Mouse (Mus musculus) lung, adult 2 months (tissue): Measurements from ENCODE around the gene Dok4.

Experiments used
- CTCF ChIP-seq: fragments of 200-500 bp; IDR thresholded peaks from 2 replicates; pipeline ENCODE4 v1.5.1; 2011; ENCODE audit warnings: mild to moderate bottlenecking, low read length, control low read depth; ENCODE audit not compliant: insufficient read depth
- POLR2A ChIP-seq: fragments of 200-500 bp; IDR thresholded peaks from 2 replicates; pipeline ENCODE4 v1.6.1; 2011; ENCODE audit warnings: low read depth, mild to moderate bottlenecking, control low read depth, low read length, borderline replicate concordance; ENCODE audit errors: extremely low read depth

- TF ChIP-seq POLR2A (no peak), CTCF (no peak)
Observed at GRCm38 (mm10) chr8:94903709-94904108, 27.6 kb upstream of the Dok4 start.
